Mouse (Mus musculus) testis, adult 2 months (tissue): ENCODE measurements around the gene Arpc5l.

Source experiments
- CTCF ChIP-seq: fragments of 200-500 bp; IDR thresholded peaks from 2 replicates; pipeline ENCODE4 v1.5.1; 2012; ENCODE audit warnings: low read depth, mild to moderate bottlenecking, inconsistent platforms, low read length, moderate library complexity; ENCODE audit not compliant: control insufficient read depth, insufficient read depth, insufficient replicate concordance
- POLR2A ChIP-seq: fragments of 200-500 bp; IDR thresholded peaks from 2 replicates; pipeline ENCODE4 v1.6.1; 2012; ENCODE audit warnings: low read depth, mild to moderate bottlenecking, inconsistent platforms, low read length, moderate library complexity; ENCODE audit not compliant: control insufficient read depth

- TF ChIP-seq CTCF (no peak), POLR2A (no peak)
These were observed 18.6 kb upstream of the Arpc5l start for GRCm38 (mm10) chr2:38986580-38986979.
